Mouse (Mus musculus): ENCODE measurements around the gene Adcy2.

Gene Adcy2

DNA sequence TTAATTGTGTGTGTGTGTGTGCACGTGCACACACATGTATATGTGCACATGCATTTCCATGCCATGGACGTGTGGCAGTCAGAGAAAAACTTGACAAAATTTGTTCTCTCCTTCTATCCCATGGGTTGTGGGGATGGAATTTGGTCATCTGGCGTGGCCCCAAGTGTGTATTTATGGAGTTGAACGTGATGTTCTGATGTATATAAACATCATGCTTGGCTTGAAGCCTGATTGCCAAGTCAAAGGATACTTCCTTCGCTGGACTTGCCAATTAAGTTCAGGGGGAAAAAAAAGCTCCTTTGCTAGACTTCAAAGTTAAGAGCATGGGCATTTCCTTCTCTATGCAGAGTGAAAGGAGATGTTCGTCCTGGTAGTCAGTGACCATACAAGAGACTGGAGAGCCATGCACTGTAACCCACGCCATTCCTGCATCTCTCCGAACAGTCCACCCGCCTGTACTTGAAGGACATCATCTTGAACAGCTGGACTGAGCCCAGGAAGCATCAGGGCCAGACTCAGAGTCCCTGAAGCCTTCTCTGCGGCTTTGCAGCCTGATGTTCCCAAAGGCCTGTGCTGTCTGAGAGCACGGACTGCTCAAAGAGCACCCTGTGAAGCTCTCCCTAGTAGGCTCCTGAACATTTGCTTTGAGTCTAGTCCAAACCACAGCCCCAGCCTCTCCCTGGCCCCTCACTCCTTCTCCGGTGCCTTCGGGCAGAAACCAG, 178.3 kb downstream of the Adcy2 start:
- DNase-seq: peak; percentile 70

DNA sequence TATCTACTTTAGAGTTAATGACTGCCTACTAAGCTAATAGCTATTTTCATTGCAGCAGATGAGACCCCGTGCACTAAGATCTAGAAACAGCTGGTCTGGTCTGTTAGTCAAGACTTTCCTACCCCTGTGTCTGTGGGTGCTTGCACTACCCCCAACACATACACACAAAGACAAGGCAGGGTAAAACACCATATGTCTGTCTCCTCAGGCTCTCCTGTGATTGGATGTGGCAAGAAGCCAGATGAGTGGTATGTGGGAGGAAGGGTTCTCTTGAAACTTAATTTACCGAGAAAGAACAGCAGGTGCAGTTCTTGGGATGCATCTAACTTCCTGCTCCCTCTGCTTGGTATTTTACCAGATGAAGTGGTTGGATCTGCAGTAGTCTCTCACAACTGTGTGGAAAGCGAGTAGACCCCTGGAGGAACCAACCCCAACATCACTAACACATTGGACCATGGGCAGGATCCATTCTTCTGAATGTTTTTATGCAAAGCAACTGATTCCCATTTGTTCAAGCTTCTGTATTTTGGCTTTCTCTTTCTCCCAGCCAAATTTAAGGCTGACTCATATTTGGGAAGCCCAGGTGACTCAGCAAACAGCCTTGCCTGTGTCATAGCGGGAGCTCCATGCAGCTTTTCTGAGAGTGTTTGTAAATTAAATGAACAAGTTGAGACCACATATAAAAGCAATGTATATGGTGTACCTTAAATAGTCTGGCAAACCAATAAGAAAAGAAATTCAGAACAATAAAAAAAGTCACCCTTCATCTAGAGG, 183.4 kb downstream of the Adcy2 start:
- no peak for DNase-seq

DNA sequence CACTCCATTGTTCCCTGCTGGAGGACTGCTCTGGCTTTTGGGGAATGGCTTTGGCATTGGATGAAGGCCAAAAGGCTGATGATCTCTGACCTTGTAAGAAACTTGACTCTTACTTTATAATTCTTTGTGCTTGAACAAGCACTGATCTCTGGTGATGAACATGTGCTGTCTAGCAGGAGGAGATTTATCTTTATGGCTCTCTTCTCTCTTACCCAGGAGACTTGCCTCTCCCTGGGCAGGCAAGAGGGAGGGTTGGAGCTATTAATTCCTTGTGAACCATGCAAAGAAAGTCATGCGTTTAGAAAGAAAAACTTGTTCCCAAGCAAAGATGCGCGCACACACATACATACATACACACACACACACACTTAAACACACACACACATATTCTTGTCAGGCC, 188.2 kb downstream of the Adcy2 start:
- DNase-seq: no peak

DNA sequence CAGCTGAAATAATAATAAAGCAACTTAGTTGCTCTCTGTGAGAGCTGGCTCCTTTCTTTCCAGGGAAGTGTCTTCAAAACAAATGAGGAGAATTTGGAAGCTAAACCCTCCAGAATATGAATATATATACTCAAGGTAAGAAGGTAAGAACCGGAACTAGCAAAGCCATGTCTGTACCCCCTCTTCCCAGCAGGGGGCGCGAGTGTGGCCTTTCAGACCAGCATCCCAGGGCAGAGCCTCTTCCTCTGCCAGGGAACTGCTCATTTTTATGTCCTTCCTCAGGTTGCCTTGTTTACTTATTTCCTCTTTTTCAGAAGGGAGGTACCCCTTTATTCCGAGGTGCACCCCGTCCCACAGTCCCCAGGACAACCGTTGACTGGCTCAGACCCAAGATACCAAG, 199.6 kb downstream of the Adcy2 start:
- DNase-seq: peak; percentile 22

DNA sequence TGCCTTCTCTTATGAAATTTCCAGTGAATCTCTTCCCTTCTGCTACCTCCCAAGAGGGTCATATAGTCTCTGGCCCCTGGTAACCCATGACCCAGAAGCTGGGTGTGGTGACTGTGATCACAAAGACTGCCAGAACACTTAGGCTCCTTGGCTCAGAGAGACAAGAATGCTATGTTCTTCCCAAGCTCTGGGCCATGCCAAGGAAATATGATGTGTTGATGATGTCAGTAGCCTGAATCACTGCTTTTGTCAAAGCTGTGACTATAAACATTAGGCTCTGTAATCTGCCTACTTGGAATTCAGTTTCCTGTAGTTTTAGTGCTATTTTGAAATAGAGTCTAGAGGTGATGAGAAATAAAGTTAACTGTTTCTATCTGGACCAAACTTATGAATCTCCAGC, 206.1 kb downstream of the Adcy2 start:
- peak; percentile 78 for DNase-seq

DNA sequence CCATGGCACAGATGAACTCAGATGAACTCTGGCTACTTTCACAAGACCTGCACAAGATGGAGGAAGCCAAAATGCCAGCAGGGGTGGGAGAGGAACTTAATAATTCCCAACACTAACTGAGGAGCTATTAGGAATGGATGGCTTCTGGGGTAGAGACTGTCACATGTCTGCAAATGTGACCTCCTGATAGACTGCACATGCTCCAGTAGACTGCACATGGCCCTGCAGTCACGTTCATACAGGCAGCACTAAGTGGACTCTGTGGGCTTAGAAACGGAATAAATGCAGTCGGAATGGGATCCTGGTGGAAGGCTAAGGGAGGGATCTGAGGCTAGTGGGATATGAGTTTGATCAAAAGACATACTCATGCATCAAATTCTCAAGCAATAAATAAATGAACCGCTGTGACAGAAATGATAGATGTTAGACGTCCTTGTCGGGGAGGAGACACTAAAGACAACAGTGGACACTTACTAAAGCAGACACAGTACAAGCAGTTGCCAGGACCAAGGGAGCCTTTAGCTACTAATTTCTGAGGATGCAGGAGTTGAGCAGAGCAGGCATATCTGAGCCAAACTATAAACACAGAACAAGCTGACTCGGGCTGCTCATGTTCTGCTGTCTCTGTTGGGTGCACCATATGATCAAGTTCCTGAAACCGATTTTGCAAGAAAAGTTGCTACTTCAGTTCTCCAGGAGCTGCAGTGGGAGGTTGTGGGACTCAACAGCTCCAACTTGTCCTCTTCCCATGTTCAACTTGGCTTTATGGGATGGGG, 211.9 kb downstream of the Adcy2 start:
- DNase-seq: peak; percentile 23

DNA sequence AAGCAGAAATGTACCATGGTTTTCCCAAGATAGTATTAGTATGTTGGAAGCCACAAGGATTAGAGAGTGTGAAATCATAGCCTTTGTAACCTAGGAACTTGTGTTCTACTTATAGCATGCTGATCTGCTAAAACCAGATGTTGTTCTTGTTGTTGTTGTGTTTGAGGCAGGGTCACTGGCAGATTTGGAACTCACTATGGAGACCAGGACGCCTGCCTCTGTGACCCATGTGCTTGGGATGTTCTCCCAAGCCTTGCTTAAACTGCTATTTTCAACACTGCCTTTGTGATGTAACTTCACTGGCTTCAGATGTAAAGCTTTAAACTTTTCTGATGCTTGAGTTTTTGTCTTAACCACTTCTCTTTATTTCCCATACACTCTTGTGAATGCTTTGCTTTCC, 216.2 kb downstream of the Adcy2 start:
- DNase-seq: no peak

DNA sequence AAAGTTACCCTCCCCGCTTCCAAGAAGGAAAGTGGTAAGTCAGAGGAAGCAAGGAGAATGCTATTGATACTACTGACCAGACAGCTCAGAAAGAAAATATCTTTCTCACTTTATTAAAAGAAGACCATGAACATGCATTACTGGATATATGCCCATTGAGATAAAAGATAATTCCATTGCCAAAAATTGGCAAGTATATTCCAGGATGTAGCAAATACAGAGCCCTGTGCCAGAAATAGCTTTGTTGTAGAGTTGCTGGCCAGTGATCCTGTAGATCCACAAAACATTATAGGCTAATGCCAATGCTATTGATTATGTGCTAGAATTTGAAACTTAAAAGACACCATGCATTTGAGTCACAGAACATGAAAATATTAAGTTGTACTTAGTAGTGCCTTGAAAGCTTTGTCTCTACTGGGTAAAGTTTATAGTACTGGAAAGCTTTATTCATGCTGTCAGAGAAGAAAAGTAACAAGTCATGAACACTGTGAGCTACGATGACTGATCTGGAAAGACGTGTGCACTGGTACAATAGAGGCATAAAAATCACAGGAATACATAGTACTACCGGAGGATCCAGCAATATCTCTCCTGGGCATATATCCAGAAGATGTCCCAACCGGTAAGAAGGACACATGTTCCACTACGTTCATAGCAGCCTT, 221.2 kb downstream of the Adcy2 start:
- DNase-seq: no peak

DNA sequence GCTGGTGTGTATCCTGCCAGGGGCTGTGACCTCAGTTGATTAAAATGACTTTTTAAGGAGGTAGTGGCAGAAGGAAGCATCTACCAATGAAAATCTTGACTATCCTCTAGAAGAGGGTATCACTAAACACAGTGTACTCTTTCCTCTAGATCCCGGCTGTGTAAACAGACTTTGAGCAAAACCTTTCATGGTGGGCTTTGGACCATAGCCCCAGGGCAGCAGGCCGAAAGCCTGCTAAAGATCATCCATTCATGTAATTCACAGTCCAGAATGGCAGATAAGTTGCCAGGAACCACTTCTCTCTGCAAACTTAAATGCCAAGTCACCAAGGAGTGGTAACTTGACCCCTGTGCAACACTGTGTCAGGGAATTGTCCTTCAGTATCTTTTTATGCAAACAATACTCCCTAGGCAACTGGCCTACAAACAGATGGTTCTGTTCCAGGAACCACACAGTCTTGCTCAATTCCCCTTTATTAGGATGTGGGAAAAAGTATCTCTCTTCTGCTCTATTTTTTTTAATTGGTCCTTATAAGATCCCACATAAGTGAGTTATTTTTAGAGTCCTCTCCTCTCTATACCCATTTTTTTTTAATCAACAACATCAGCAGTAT, 225.6 kb downstream of the Adcy2 start:
- DNase-seq: peak; percentile 7

DNA sequence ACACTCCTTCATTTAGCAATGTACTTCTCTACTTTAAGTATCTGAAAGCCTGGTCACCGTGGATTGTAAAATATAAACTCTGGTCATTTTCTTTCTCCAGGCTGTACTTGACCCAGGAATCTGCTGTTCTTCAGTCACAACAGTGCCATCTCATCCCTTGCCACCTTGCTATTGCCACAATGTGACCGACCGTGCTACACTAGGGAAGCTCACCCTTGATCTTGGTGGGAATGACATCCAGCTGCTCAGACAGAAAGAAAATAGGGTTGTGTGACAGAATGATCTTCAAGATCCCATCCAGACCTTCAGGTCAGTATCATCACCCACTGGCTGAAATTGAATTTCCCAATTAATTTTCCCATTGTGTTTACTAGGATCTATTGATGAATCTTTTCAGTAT, 230.8 kb downstream of the Adcy2 start:
- DNase-seq: peak; percentile 39

DNA sequence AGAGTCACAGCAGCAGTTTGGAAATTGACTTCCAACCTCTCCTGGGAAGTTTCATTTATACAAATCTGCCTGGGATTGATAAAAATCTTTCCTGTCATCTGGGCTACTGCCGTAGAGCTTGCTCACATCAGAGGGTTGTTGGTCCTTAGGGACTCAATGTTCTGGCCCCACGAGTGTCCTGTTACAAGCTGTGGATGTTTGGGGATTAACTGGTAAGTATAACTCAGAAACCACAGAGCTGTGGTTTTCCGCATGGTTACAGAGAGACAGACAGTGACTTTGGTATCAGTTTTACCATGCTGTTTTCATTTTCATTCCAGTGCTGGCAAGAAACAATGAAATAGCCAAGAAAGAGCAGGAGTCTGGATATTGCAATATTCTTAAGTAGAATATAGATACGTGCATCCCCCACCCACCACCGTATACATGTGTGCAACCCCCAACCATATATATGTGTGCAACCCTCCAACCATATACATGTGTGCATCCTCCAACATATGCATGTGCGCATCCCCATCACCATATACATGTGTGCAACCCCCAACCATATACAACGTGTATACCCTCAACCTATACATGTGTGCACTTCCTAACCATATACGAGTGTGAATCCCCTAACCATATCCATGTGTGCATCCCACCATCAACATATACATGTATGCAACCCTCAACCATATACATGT, 233.3 kb downstream of the Adcy2 start:
- no peak for DNase-seq

DNA sequence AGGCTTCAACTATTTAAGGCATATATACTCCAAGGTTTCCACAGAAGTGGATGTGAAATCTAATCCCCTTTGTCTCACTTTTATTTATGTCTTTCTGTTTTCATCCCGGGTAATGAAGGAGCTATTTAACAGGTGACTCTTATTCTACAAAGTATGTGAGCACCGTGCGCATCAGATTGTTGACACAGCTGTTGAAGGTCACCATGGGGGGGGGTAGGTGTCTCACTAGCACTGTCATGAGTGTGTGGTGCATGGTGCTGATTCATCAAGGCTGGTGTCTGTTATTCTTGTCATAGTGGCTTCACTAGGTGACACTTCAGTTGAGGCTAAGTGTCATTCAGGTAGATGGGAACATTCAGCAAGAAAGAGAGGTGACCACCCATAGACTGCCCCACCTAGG, 234.7 kb downstream of the Adcy2 start:
- no peak for DNase-seq

DNA sequence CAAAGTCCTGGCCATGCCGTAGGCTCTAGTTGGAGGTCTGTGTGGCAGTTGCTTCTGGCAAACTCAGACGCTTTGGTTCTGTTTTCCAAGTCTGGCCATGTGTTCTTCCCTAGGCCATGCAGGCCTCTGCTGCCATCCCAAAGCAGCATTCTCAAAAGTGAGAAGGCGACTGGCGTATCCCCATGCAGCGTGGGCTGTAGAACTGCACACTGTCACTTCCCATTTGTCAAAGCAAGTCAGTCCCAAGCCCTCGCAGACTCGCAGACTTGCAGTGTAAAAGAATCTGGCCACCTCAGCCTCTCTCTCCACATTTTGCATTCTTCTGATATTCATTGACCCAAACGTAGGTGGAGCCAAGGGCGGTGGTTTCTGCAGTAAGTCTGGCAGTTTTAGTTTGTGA, 249.5 kb downstream of the Adcy2 start:
- DNase-seq: no peak

DNA sequence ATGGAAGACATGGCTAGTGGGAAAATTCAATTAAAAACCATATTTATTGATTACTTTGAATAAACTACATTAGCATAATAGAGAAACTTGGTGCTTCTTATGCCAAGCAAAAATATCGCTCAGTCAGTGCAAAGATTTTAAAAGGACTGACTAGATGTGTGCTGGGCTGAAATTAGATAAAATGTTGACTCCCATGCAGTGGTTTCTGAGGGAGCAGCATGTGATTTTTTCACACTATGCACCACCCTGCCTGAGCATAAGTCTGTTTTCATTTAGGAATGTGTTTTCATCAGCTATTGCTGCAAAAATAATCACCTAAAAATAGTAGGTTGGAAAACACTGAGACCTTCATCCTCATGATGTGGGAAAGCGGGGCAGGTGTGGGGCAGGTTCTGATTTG, 250.0 kb downstream of the Adcy2 start:
- no peak for DNase-seq

DNA sequence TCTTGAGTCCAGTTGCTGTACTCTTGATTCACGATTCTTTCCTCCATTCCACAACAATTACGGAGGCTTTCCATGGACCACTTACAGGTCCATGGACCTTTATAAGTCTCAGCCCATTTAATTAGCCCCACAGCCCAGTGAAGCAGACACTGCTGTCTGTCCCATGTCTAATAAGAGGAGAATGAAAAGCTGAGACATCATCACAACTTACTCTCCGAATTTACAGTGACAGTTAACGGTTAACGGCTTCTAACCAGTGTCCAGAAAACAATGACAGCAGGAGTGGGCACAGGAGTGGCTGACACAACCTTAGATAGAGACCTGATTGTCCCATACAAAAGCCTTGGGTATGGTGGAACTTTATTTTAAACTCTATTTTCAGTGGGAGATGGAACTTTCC, 253.9 kb downstream of the Adcy2 start:
- no peak for DNase-seq

DNA sequence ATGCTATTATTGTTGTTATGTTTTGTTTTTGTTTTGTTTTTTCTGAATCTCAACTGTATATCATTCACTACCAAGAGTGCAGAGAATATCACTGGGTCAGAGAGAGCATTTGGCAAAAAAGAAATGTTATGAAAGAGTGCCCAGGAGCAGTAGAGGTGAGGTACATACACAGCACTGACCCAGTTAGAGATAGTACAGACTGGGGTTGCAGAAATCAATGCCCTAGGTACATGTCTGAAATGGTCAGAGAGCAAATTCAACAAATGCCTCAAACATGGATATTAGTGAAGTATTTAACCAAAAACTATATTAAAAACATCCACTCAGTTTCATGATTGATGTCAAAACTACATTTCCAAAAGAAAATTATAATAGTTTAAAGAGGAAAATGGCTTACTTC, 286.7 kb downstream of the Adcy2 start:
- DNase-seq: no peak

DNA sequence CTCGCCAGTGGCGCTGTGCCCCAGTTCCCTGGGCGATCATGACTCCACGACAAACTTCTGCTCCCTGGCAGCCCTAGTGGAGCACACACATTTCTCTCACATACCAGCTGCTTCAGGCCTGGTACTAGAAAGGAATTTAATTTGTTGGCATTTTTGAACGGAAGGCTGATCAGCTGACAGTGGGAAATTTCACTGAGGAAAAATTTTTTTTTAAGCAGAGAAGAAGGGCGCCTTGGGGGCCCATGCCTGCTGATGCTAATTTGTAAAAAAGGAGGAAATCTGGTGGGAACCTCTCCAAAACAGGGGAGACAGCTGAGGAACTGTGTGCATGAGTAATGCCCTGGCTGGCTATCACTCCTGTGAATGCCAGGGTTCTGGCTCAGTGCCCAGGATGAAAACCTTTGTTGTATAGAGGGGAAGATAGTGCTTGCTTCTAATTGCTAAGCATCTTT, 292.0 kb downstream of the Adcy2 start:
- no peak for DNase-seq

DNA sequence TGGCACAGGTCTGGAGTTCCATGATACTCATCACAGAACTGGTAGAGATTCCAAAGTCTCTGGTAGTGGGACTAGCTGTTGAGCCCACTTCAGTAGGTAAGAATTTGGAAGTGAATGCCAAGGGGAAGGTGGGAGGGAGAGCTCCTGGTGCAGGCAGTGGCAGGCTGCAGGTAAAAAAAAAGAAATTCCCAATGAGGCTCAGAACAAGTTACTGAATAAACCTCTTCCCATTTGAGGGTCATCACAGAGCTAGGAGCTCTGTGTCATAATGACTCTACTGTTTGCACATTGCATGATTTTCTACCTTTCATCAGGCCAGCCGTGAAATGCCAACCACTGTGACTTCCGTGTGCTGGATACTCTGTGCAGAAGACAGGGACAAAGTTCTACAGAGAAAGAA, 314.4 kb downstream of the Adcy2 start:
- no peak for DNase-seq

DNA sequence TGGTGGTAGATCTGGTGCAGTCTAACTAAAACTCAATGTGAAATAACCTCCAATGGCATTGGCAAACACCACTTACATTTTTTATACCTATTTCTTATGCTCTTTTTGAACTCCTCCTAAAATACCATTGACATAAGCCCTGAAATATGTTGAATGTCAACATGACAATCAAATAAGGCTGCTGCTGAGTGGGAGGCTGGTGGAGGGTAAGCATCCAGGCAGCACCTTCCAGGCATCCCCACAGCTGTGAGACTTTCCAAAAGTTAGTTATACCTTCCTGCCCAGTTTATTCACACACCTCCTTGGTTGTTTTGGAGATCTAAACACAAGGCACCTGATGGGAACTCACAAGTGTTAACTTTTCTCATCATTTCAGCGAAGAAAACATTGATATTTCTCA, 318.9 kb downstream of the Adcy2 start:
- DNase-seq: no peak

DNA sequence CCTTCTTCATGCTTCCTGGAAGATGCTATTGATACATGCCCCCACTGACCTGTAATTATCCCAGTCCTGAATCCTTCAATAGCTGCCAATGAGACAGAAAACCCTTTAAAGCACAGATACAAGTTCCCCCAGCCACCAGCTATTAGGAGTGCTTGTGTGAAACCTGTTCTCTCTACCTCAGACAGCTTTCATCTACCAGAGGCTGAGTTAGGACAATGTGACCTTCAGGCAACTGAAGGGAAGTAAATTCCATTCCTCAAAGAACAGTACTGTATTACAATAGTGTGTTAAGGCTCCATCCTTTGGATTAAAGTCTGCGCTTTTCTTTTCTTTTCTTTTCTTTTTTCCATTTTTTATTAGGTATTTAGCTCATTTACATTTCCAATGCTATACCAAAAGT, 356.6 kb downstream of the Adcy2 start:
- DNase-seq: no peak

DNA sequence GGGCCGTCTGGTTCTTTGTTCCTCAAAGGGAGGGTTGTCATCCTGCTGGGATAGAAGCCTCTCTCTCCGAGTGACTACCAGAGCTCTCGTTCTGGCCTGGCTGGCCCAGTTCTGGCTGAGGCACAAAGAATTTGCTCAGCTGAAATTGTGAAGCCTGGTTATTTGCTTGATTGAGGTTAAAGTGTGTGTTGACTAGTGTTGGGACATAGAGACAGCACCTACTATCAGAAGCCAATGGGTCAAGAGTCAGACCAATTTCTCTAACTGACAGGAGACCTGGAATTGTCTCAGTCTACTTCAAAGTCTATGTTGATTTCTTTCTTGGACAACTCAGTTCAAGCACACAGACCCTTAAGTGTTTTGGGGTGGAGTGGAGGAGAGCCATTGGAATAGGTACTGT, 372.3 kb downstream of the Adcy2 start:
- DNase-seq: no peak

DNA sequence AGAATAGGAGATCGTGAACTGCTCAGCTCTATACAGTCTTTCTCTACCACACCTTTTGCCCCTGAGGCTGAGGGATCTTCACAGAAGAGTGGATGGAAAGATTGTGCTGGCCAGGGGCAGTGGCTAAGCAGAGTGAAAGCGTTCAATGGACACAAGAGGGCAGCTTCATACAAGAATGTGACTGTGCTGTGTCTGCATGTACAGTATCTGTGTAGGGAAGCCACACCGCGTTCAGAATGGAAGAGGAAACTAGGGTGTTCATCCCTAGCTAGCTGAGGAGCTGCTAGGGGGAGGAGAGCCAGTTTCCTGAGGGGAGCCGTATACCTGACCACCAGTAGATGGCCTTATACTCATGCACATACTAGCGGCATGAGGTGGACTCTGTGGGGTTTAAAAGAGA, 376.5 kb downstream of the Adcy2 start:
- DNase-seq: peak; percentile 6

Data from lung, postnatal 10 days (tissue).